8 mouse cellular contexts compared by ENCODE assay signal in the genomic region with DNA sequence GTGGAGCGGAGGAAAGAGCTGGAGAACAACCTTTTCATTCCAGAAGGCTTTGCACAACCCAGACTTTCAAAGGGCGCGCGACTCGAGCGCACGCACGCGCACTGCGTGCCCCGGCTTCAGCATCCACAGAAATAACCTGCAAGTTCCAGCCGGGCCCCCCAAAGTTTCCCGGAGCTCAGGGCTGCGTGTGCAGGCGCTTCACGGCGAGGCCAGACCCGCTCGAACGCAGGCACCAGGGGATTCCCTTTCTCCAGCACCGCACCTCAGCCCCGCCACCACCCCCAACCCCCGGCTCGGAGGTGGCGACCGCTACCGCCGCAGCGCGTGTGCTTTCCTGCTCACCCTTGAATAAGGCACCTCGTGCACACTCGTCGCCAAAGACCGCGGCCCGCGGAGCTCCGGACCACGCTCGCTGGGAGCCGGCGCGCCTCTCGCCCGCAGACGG. TPM values are rescaled to one million over a fixed set of nuclear protein-coding genes. Genes with fewer than 3 reads are reported as not detected.
DNase-seq lines count a peak whose midpoint lies in the region; ATAC-seq and TF ChIP-seq lines count a peak whose summit lies in the region.

No protein-coding gene starts in this region.

- no peaks in the 10 kb centered on the region for H3K36me3 ChIP-seq in intestine, postnatal 0 days (ENCODE audit: control insufficient read depth, insufficient read depth)
- H3K36me3 ChIP-seq in limb, embryonic 11.5 days (ENCODE audit: control insufficient read depth, insufficient read depth, low read length) = no peaks in the 10 kb centered on the region; the same call in 1 of the 2 replicates
- peaks cover 12% of the 10 kb centered on the region for H3K36me3 ChIP-seq in midbrain, embryonic 13.5 days

- TF ChIP-seq CTCF in intestine, postnatal 0 days (IDR thresholded peaks at IDR 0.05; ENCODE audit: low read depth) = no peak

- DNase-seq in layer of hippocampus, adult 11-12 months (ENCODE audit: low spot score) = peak; percentile 69
- DNase-seq in layer of hippocampus, adult 9-10 months (ENCODE audit: low spot score) = no peak
- peak; percentile 71 for DNase-seq in embryo, embryonic 11.5 days (ENCODE audit: low read depth, low spot score)
- DNase-seq in gastrocnemius, postnatal 4 days (ENCODE audit: low spot score in 2 of 2) = peak; percentile 16 to 47
- DNase-seq in limb, embryonic 11.5 days (ENCODE audit: low spot score) = peak; percentile 79
- peak; percentile 34 to 41 for DNase-seq in spleen, postnatal 14 days (ENCODE audit: low spot score in 2 of 2)

- peak overlapping the region; percentile 98 for H3K4me2 ChIP-seq in intestine, postnatal 0 days (replicated peaks; ENCODE audit: low read depth)
- H3K4me2 ChIP-seq in limb, embryonic 11.5 days (ENCODE audit: low read depth, severe bottlenecking) = peak overlapping the region; percentile 68
- peak overlapping the region; percentile 56 for H3K4me2 ChIP-seq in midbrain, embryonic 13.5 days (replicated peaks)

- H3K9me3 ChIP-seq in intestine, postnatal 0 days (ENCODE audit: control insufficient read depth) = no peaks in the 10 kb centered on the region
- H3K9me3 ChIP-seq in limb, embryonic 11.5 days (ENCODE audit: control insufficient read depth, low read length) = peaks cover 2% of the 10 kb centered on the region; the same call in 1 of the 2 replicates
- H3K9me3 ChIP-seq in midbrain, embryonic 13.5 days = 0 out of 2 replicates have a peak, but pooled peaks cover 3% of the 10 kb centered on the region

- peak overlapping the region; percentile 71 for H3K9ac ChIP-seq in intestine, postnatal 0 days (ENCODE audit: low read depth, low read length)
- H3K9ac ChIP-seq in limb, embryonic 11.5 days (ENCODE audit: low read length) = peak overlapping the region; percentile 89
- peak overlapping the region; percentile 81 for H3K9ac ChIP-seq in midbrain, embryonic 13.5 days (replicated peaks)

- peak overlapping the region; percentile 96 for H3K4me3 ChIP-seq in intestine, postnatal 0 days (ENCODE audit: low read depth, low read length)
- H3K4me3 ChIP-seq in limb, embryonic 11.5 days (ENCODE audit: low read depth, low read length) = peak overlapping the region; percentile 83
- peak overlapping the region; percentile 95 for H3K4me3 ChIP-seq in midbrain, embryonic 13.5 days (replicated peaks)

- H3K27me3 ChIP-seq in intestine, postnatal 0 days (replicated peaks; ENCODE audit: control insufficient read depth, insufficient read depth, low read length) = no peaks in the 10 kb centered on the region
- H3K27me3 ChIP-seq in limb, embryonic 11.5 days (ENCODE audit: control insufficient read depth, insufficient read depth, low read length) = no peaks in the 10 kb centered on the region
- H3K27me3 ChIP-seq in midbrain, embryonic 13.5 days = no peaks in the 10 kb centered on the region

- under 1% methylated on average over 46 of the region's 46 CpGs for WGBS in intestine, postnatal 0 days
- WGBS in limb, embryonic 11.5 days = under 1% methylated on average over 46 of the region's 46 CpGs
- WGBS in midbrain, embryonic 13.5 days = under 1% methylated on average over 43 of the region's 46 CpGs

- H3K27ac ChIP-seq in intestine, postnatal 0 days (ENCODE audit: low read depth, low read length) = peak overlapping the region; percentile 75
- peak overlapping the region; percentile 90 for H3K27ac ChIP-seq in limb, embryonic 11.5 days (replicated peaks; ENCODE audit: low read depth, low read length)
- H3K27ac ChIP-seq in midbrain, embryonic 13.5 days = peak overlapping the region; percentile 90

- peak; percentile 66 for ATAC-seq in intestine, postnatal 0 days
- peak; percentile 71 for ATAC-seq in limb, embryonic 11.5 days (ENCODE audit: insufficient number of reproducible peaks, low FRiP score, low TSS enrichment, low read depth)
- no peak; the same call in 1 of the 2 replicates for ATAC-seq in midbrain, embryonic 13.5 days

- H3K4me1 ChIP-seq in intestine, postnatal 0 days (replicated peaks; ENCODE audit: control insufficient read depth, insufficient read depth, low read length) = 0 out of 2 replicates have a peak, but pooled peaks cover 4% of the 10 kb centered on the region
- H3K4me1 ChIP-seq in limb, embryonic 11.5 days (ENCODE audit: control insufficient read depth, insufficient read depth, low read length) = peaks cover 9% of the 10 kb centered on the region; the same call in 1 of the 2 replicates
- peaks cover 15% of the 10 kb centered on the region for H3K4me1 ChIP-seq in midbrain, embryonic 13.5 days (replicated peaks)

RNA-seq across cellular contexts. Expression of a gene that starts 0.4 kb away (rescaled TPM):
- 1 to 10 TPM; 2.1 to 2.3 TPM for total RNA-seq in gastrocnemius, postnatal 4 days (2021)
- 2.8 and 3.1 TPM in 2 replicates for polyA plus RNA-seq in intestine, postnatal 0 days (2015; fragmentation: Nextera tagmentation; extraction: Ambion mirVana)
- polyA plus RNA-seq in limb, embryonic 11.5 days (2014; fragmentation: Nextera tagmentation; extraction: Ambion mirVana) = 46.4 and 49.2 TPM in 2 replicates
- polyA plus RNA-seq in midbrain, embryonic 13.5 days (2015; fragmentation: Nextera tagmentation; extraction: Ambion mirVana) = 15.3 and 16.6 TPM in 2 replicates

RNA-seq across cellular contexts. Expression of a gene that starts 38.2 kb away (rescaled TPM):
- 1 to 10 TPM; 3.1 to 4.0 TPM for total RNA-seq in gastrocnemius, postnatal 4 days (2021)
- 0.85 and 0.97 TPM in 2 replicates for polyA plus RNA-seq in intestine, postnatal 0 days (2015; fragmentation: Nextera tagmentation; extraction: Ambion mirVana)
- polyA plus RNA-seq in limb, embryonic 11.5 days (2014; fragmentation: Nextera tagmentation; extraction: Ambion mirVana) = 7.9 and 8.0 TPM in 2 replicates
- polyA plus RNA-seq in midbrain, embryonic 13.5 days (2015; fragmentation: Nextera tagmentation; extraction: Ambion mirVana) = 8.2 and 9.8 TPM in 2 replicates

RNA-seq across cellular contexts. Expression of a gene that starts 38.2 kb away (rescaled TPM):
- 10 to 100 TPM; 30.3 to 37.1 TPM for total RNA-seq in gastrocnemius, postnatal 4 days (2021)
- 39.9 and 41.7 TPM in 2 replicates for polyA plus RNA-seq in intestine, postnatal 0 days (2015; fragmentation: Nextera tagmentation; extraction: Ambion mirVana)
- 120 and 122 TPM in 2 replicates for polyA plus RNA-seq in limb, embryonic 11.5 days (2014; fragmentation: Nextera tagmentation; extraction: Ambion mirVana)
- 72.5 and 84.2 TPM in 2 replicates for polyA plus RNA-seq in midbrain, embryonic 13.5 days (2015; fragmentation: Nextera tagmentation; extraction: Ambion mirVana)

RNA-seq across cellular contexts. Expression of a gene that starts 38.4 kb away (rescaled TPM):
- 1 to 10 TPM; 4.8 to 7.8 TPM for total RNA-seq in gastrocnemius, postnatal 4 days (2021)
- polyA plus RNA-seq in intestine, postnatal 0 days (2015; fragmentation: Nextera tagmentation; extraction: Ambion mirVana) = 0.16 and 0.22 TPM in 2 replicates
- not detected in 2 replicates for polyA plus RNA-seq in limb, embryonic 11.5 days (2014; fragmentation: Nextera tagmentation; extraction: Ambion mirVana)
- 0.13 and 0.31 TPM in 2 replicates for polyA plus RNA-seq in midbrain, embryonic 13.5 days (2015; fragmentation: Nextera tagmentation; extraction: Ambion mirVana)

RNA-seq across cellular contexts. Expression of a gene that starts 50.5 kb away (rescaled TPM):
- 1 to 10 TPM; 4.5 to 6.1 TPM for total RNA-seq in gastrocnemius, postnatal 4 days (2021)
- polyA plus RNA-seq in intestine, postnatal 0 days (2015; fragmentation: Nextera tagmentation; extraction: Ambion mirVana) = 3.5 and 3.9 TPM in 2 replicates
- 5.5 and 5.6 TPM in 2 replicates for polyA plus RNA-seq in limb, embryonic 11.5 days (2014; fragmentation: Nextera tagmentation; extraction: Ambion mirVana)
- polyA plus RNA-seq in midbrain, embryonic 13.5 days (2015; fragmentation: Nextera tagmentation; extraction: Ambion mirVana) = 9.2 and 9.6 TPM in 2 replicates
